Mouse (Mus musculus) brain, embryonic 14.5 days (tissue): ENCODE results near the gene Pcyt2. TPM values are rescaled to one million over a fixed set of nuclear protein-coding genes. Genes with fewer than 3 reads are reported as not detected.

Experiments
- DNase-seq: peaks from one replicate; pipeline ENCODE4 v3.0.0-alpha.2; 2011; ENCODE audit warnings: low read depth
- CTCF ChIP-seq: fragments of 200-500 bp; IDR thresholded peaks from 2 replicates; pipeline ENCODE4 v1.5.1; 2012; ENCODE audit warnings: inconsistent platforms, mild to moderate bottlenecking, moderate library complexity, borderline replicate concordance; ENCODE audit not compliant: insufficient read depth, insufficient read length; ENCODE audit errors: extremely low read depth
- POLR2A ChIP-seq: fragments of 200-500 bp; IDR thresholded peaks from 2 replicates; pipeline ENCODE4 v1.6.1; 2012; ENCODE audit warnings: mild to moderate bottlenecking, inconsistent platforms, borderline replicate concordance; ENCODE audit not compliant: poor library complexity, insufficient read depth, insufficient read length, severe bottlenecking; ENCODE audit errors: extremely low read depth
- polyA plus RNA-seq: library from polyadenylated mRNA; depleted of rRNA; stranded (reverse); fragments of >200 nt; gene quantifications from 2 replicates; pipeline ENCODE4 v1.2.3, GENCODE M21; 2012; rRNA removed

Pcyt2 gene
- polyA plus RNA-seq, 1 experiment: 229 TPM

DNA sequence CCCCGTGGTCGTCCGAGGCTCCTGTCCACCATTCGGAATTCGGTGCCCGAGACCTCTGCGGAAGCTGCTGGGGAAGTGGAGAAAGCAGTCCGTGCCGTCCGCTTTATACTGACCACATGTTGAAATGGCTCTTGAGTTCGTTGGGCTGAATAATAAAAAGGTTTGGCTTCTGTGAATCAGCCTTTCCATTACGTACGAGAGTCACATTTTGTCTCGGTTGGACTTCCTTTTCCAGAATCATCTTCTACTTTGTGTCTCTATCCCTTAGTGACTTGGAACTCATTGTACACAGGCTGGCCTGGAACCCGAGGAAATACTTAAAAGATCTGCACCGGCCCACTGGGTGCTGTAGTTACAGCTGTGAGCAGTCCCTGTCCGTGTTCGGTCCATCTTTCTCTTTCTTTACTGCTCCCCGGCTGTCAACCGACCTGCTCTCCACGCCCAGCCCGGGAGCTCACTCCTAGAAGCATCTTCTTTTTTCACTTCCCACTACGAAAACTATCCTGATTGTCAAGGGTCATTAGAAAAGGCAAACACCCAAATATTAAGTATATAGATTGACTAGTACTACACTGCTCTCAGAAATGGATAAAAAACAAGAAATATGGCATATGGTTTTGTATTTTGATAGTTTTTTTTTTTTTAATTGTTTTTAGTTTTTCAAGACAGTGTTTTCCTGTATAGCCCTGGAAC, 44.0 kb downstream of the Pcyt2 start:
- no peak for DNase-seq
- TF ChIP-seq CTCF (no peak), POLR2A (no peak)

DNA sequence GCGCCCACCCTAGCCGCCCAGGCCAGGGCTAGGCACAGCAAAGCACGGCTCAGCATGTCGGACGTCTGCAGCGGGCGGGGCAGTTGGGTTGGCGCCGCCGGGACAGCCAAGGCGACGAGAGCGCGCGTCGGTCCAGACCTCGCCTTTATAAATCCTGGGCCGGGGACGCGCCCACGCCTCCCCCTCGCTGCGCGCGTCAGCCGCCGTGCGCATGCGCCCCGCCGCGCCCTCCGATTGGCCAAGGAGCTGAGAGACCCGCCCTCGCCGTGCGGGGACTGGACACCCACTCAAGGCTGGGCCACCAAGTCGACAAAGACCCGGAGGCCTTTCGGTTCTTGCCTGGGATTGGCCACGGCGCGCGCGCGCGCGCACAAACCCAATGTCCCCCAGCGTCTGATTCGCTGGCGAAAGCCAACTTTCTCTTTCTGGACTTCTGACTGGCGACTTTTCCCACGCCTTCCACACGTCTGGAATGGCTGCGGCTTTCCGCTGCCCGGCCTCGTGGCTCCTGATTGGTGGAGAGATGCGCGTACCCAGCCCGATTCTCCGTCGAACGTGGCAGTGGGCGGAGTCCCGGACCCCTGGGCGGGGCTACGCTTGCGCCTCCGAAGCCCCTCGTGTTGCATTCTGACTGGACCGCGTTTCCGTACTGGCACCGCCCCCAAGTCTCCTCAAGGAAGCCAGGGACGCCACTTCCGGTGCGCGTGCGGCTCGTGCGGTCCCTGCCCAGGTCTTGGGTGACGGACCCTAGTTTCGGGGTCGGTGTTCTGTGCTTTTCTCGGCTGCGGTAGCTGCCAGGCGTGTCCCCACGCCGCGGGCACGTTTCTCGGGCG, 44.8 kb downstream of the Pcyt2 start, which contains the start of gene P4hb:
P4hb (minus strand) TSS at position 502 of the 833 bp plus-strand sequence.
- no peak for TF ChIP-seq CTCF
- TF ChIP-seq POLR2A: peak; percentile 93
- peak; percentile 100 for DNase-seq

- DNase-seq: no peak
- TF ChIP-seq CTCF (no peak), POLR2A (no peak)
These were observed 45.4 kb downstream of the Pcyt2 start for GRCm38 (mm10) chr11:120572417-120572751.

GRCm38 (mm10) chr11:120571754-120572416, 45.9 kb downstream of the Pcyt2 start:
- peak; percentile 19 for DNase-seq
- TF ChIP-seq CTCF (no peak), POLR2A (no peak)

GRCm38 (mm10) chr11:120571122-120571521, 46.6 kb downstream of the Pcyt2 start:
- no peak for DNase-seq
- TF ChIP-seq CTCF (no peak), POLR2A (no peak)

GRCm38 (mm10) chr11:120568324-120568723, 49.4 kb downstream of the Pcyt2 start:
- TF ChIP-seq CTCF (no peak), POLR2A (no peak)
- DNase-seq: no peak

- no peak for TF ChIP-seq POLR2A
- TF ChIP-seq CTCF: no peak
- no peak for DNase-seq
These were observed 52.6 kb downstream of the Pcyt2 start for GRCm38 (mm10) chr11:120565114-120565513.

DNA sequence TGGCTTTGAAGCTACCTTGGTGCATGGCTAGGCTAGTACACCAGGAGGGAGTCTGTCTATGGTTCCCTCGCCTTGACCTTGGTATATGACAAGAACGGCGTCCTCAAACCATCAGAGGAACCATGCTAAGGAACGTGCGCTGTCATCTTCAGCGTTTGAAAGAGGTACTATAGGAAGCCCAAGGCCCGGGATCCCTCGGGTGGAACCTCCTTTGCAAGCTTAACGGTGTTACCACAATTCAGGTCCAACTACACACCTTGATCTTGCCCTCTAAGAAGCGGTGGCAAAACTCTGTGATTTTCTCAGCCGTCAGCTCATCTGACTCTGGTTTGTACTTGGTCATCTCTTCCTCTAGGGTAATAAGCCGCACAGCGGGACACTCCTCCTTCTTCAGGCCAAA, 54.8 kb downstream of the Pcyt2 start:
- TF ChIP-seq POLR2A (no peak), CTCF (no peak)

DNA sequence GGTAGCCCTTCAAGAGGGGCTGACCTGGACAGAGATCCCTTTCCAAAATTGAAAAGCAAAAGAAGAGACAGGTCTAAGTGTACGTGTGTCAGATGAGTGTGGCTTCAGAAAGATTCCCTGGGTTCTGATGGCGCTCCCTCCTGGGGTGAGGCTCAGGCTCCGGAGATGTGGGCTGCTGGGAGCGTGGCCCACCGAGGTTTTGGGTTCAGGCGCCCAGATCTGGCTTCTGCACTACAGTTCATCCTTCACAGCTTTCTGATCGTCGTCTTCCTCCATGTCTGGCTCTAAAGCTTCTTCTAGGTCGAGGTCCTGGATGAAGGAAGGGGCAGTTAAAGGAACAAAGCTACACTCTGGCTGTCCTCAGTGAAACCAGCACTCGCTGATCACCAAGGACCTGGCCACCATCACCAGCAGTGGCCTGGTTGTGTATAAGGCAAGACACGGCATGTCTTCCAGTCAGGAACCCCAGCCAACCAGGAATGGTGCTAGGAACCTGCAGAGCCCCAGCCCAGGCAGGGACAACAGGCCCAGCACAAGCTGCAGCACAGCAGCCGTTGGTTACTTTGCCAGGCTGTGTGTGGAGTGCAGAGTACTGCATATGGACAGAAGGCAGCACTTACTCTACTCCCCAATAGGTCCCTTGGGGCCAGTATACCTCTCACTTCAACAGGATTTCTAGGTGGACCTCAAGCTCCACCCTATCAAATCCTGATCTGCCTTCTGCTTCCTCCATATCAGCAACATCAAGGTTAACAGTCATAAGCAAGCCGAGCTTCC, 56.6 kb downstream of the Pcyt2 start:
- DNase-seq: no peak
- TF ChIP-seq CTCF: no peak
- no peak for TF ChIP-seq POLR2A

More for the DNA sequence above, 54.8 kb downstream of the Pcyt2 start:
- DNase-seq: no peak

Other genes with a start within 250 kb of the Pcyt2 start
- 114 and 122 TPM in 2 replicates for gene Faap100, start 239.2 kb downstream of the Pcyt2 start, polyA plus RNA-seq
- 62.6 and 63.2 TPM in 2 replicates for gene Nploc4, start 180.2 kb downstream of the Pcyt2 start, polyA plus RNA-seq
- 0.04 and 0.10 TPM in 2 replicates for gene Tspan10, start 175.3 kb downstream of the Pcyt2 start, polyA plus RNA-seq
- 0.34 and 0.53 TPM in 2 replicates for gene Pde6g, start 164.4 kb downstream of the Pcyt2 start, polyA plus RNA-seq
- gene Oxld1, start 159.9 kb downstream of the Pcyt2 start, polyA plus RNA-seq: 7.1 and 12.2 TPM in 2 replicates
- gene Ccdc137, start 159.8 kb downstream of the Pcyt2 start, polyA plus RNA-seq: 24.2 and 35.7 TPM in 2 replicates
- 42.4 and 45.8 TPM in 2 replicates for gene Arl16, start 150.3 kb downstream of the Pcyt2 start, polyA plus RNA-seq
- 96.3 and 107 TPM in 2 replicates for gene Mrpl12, start 133.3 kb downstream of the Pcyt2 start, polyA plus RNA-seq
- 40.6 and 57.3 TPM in 2 replicates for gene Slc25a10, start 126.1 kb downstream of the Pcyt2 start, polyA plus RNA-seq
- 0.32 and 0.36 TPM in 2 replicates for gene Gcgr, start 87.2 kb downstream of the Pcyt2 start, polyA plus RNA-seq
- 204 and 253 TPM in 2 replicates for gene Mcrip1, start 68.2 kb downstream of the Pcyt2 start, polyA plus RNA-seq
- gene Ppp1r27, start 66.8 kb downstream of the Pcyt2 start, polyA plus RNA-seq: not detected in 2 replicates
- gene P4hb, start 44.7 kb downstream of the Pcyt2 start, polyA plus RNA-seq: 162 and 206 TPM in 2 replicates
- 540 and 581 TPM in 2 replicates for gene Arhgdia, start 36.3 kb downstream of the Pcyt2 start, polyA plus RNA-seq
- gene Alyref, start 19.6 kb downstream of the Pcyt2 start, polyA plus RNA-seq: 86.8 and 89.7 TPM in 2 replicates
- 175 and 222 TPM in 2 replicates for gene Anapc11, start 19.5 kb downstream of the Pcyt2 start, polyA plus RNA-seq
- 0.29 and 0.45 TPM in 2 replicates for gene Npb, start 9.5 kb downstream of the Pcyt2 start, polyA plus RNA-seq
- 59.4 and 85.8 TPM in 2 replicates for gene Sirt7, start 7.3 kb upstream of the Pcyt2 start, polyA plus RNA-seq
- 57.4 and 57.6 TPM in 2 replicates for gene Mafg, start 15.7 kb upstream of the Pcyt2 start, polyA plus RNA-seq
- 19.9 and 26.8 TPM in 2 replicates for gene Pycr1, start 25.8 kb upstream of the Pcyt2 start, polyA plus RNA-seq
- gene Myadml2, start 30.2 kb upstream of the Pcyt2 start, polyA plus RNA-seq: 0.35 and 0.51 TPM in 2 replicates
- 1.7 and 2.7 TPM in 2 replicates for gene Notum, start 43.2 kb upstream of the Pcyt2 start, polyA plus RNA-seq
- gene Aspscr1, start 55.0 kb upstream of the Pcyt2 start, polyA plus RNA-seq: 83.0 and 90.3 TPM in 2 replicates
- 59.7 and 89.6 TPM in 2 replicates for gene Cenpx, start 95.8 kb upstream of the Pcyt2 start, polyA plus RNA-seq
- 97.6 and 128 TPM in 2 replicates for gene Lrrc45, start 96.0 kb upstream of the Pcyt2 start, polyA plus RNA-seq
- gene Rac3, start 103.5 kb upstream of the Pcyt2 start, polyA plus RNA-seq: 425 and 438 TPM in 2 replicates
- gene Dcxr, start 109.3 kb upstream of the Pcyt2 start, polyA plus RNA-seq: 8.6 and 11.8 TPM in 2 replicates
- 0.53 and 0.66 TPM in 2 replicates for gene Cbr2, start 114.2 kb upstream of the Pcyt2 start, polyA plus RNA-seq
- gene Hmga1b, start 144.9 kb upstream of the Pcyt2 start, polyA plus RNA-seq: 0.76 and 1.9 TPM in 2 replicates
- 117 and 119 TPM in 2 replicates for gene Rfng, start 166.3 kb upstream of the Pcyt2 start, polyA plus RNA-seq
- 277 and 337 TPM in 2 replicates for gene Gps1, start 166.3 kb upstream of the Pcyt2 start, polyA plus RNA-seq
- 38.9 and 43.9 TPM in 2 replicates for gene Dus1l, start 178.5 kb upstream of the Pcyt2 start, polyA plus RNA-seq
- gene Fasn, start 206.6 kb upstream of the Pcyt2 start, polyA plus RNA-seq: 298 and 471 TPM in 2 replicates